Mouse (Mus musculus) monocyte, adult 5-6 weeks (primary cell): ENCODE measurements around the gene Tspan14. TPM values are rescaled to one million over a fixed set of nuclear protein-coding genes. Genes with fewer than 3 reads are reported as not detected.

Source experiments
- ATAC-seq: fragments of 153-309, 156-312 bp; replicated peaks from 2 replicates; pipeline ENCODE4 v1.8.0; 2017; ENCODE audit warnings: mild to moderate bottlenecking; ENCODE audit not compliant: low TSS enrichment, insufficient number of reproducible peaks, severe bottlenecking, poor library complexity, low FRiP score
- total RNA-seq: library from RNA; stranded (forward); fragments of 200-1000, 200-491, 200-594 nt; gene quantifications from 3 replicates; pipeline ENCODE4 v1.2.3, GENCODE M21; 2017

Tspan14 gene
- total RNA-seq, 1 experiment from 2014 or later = 52.3 TPM

GRCm38 (mm10) chr14:40985635-40986034 lies 19.0 kb upstream of the Tspan14 start:
- ATAC-seq = no peak

- no peak for ATAC-seq
Observed at GRCm38 (mm10) chr14:40979723-40980122, 13.1 kb upstream of the Tspan14 start.

DNA sequence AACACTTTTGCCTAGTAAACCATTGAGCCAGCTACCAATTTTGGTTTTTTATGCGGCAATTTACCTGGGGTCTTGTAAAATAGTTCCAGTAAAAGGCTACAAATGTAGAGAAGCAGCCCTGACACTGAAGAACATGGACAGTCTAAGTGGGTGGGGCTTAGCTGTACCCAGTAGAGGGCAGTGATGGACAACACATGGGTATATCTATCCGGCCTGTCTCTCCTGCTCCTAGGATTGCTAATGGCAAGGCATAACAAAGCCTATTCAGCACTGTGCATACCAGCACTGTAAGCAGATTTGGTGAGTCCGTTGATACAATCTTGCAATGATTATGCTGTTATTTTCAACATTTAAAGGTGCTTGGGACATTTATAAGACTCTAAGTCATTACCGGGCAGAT lies 12.4 kb upstream of the Tspan14 start:
- ATAC-seq = peak; percentile 72

DNA sequence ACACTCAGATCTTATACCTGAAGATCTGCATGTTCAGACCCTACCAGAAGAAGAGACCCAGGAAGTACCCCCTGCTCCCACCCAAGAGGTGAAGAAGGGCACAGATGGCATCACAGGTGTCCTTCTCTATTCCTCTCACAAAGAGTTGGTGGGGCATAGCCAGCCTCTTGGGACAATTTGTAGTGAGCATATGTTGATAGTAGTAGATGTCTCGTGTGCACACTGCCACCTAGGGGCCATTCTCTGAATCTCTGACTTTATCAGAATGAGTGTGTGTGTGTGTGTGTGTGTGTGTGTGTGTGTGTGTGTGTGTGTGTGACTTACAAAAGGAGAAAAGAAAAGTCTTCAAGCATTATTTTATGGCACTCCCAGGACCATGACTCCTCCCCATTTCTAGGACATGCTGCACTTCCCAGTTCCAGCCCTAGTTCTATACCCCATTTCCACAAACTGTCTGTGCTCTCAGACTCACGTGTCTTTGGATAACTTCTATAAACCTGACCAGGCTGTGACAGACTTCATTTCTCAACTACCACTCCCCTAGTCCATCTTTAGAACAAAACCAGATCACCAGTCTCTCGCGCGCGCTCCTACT lies 8.6 kb upstream of the Tspan14 start:
- ATAC-seq = peak; percentile 80

DNA sequence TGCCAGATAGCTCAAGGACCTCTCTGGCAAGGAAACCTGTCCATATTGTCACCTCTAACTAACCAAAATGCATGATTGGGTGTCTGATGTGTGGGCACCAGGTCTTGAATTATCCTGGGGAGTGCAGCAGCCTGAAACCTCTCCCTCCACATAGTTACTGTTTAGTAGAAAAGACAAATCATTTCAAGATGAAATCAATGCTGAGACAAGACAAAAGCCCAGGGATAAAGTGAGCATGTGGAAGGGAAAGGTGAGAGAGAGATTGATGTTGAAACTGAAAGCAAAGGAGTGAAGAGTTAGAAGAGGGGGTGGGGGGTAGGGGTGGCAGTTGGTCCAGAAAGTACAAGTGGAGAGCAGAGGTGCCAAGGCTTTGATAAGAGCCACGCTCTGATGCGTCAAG lies 1.4 kb upstream of the Tspan14 start:
- no peak for ATAC-seq

- ATAC-seq = no peak
Observed at GRCm38 (mm10) chr14:40967598-40967900, 942 bp upstream of the Tspan14 start.

- ATAC-seq = peak; percentile 84
Observed at GRCm38 (mm10) chr14:40966862-40967597, 423 bp upstream of the Tspan14 start.

- ATAC-seq = peak; percentile 44
Observed at GRCm38 (mm10) chr14:40965507-40966356, 875 bp downstream of the Tspan14 start.

GRCm38 (mm10) chr14:40964881-40965280 lies 1.7 kb downstream of the Tspan14 start:
- ATAC-seq = no peak

- no peak for ATAC-seq
Observed at GRCm38 (mm10) chr14:40964214-40964610, 2.4 kb downstream of the Tspan14 start.

DNA sequence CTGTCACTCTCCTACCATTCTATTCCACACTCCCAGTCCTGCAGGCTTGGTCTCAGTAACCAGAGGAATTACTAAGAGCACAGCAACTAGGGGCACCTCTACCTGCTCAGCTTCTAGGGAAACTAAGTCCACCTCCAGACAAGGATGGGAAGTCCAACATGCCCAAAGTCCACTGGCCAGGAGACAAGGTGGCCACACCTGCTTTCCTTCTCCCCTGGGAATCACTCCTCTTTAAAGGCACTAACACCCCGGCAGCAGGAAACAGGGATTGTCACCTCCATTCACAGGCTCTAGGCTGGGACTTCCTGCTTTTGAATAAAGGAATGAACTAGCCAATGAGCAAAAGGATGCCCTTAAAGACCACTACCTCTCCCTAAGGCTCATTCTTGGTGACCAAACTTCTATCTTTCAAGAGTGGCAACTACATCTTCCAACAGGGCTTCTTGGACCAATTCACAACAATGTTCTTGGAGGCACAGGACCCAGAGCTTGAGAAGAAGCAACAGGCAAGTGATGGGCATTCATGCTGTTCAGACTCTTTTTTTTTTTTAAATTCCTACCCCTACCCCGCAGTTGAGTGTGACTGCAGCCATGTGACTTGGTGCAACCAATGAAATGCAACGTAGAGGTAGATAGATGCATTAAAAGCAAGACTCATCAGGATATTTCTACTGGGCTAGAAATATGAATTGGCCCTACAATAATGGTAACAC lies 3.0 kb downstream of the Tspan14 start:
- no peak for ATAC-seq

- ATAC-seq = no peak
Observed at GRCm38 (mm10) chr14:40962365-40963290, 4.0 kb downstream of the Tspan14 start.

GRCm38 (mm10) chr14:40960237-40960636 lies 6.4 kb downstream of the Tspan14 start:
- ATAC-seq = no peak

GRCm38 (mm10) chr14:40959586-40959985 lies 7.0 kb downstream of the Tspan14 start:
- no peak for ATAC-seq

GRCm38 (mm10) chr14:40958986-40959381 lies 7.6 kb downstream of the Tspan14 start:
- ATAC-seq = no peak

- peak; percentile 87 for ATAC-seq
Observed at GRCm38 (mm10) chr14:40958083-40958985, 8.3 kb downstream of the Tspan14 start.

DNA sequence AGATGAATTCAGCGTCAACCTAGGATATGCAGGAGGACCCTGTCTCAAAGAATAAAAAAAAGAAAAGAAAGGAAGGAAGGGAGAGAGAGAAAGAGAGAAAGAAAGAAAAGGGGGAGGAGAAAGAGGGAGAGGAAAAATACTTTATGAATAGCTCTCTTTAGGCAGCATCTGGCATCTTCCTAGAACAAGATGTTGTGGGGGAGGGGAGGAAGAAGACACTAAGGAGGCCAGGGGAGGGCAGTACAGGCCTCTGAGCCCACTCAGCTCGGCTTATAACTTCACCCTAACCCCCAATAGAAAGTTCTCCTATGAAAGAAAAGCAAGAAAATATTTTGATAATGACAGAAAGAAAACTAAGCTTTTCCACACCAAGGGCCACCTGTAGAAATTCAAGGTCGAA lies 9.0 kb downstream of the Tspan14 start:
- ATAC-seq = no peak
